Mouse (Mus musculus): Measurements from ENCODE around the gene Hdac4. TPM values are rescaled to one million over a fixed set of nuclear protein-coding genes. Genes with fewer than 3 reads are reported as not detected.
A peak's percentile ranks its signal among the peaks of the same experiment; 100 is the strongest.

Gene Hdac4
- total RNA-seq, 4 experiments from 2014 or later: 45.6 to 69.5 (median 56.6) TPM

- no peak for DNase-seq (ENCODE audit: low spot score)
Measured at GRCm38 (mm10) chr1:92030541-92030940, 165.0 kb downstream of the Hdac4 start.

GRCm38 (mm10) chr1:92028158-92028557 is 167.3 kb downstream of the Hdac4 start:
- peak; percentile 53 for DNase-seq (ENCODE audit: low spot score)

- no peak for DNase-seq (ENCODE audit: low spot score)
Measured at GRCm38 (mm10) chr1:92026351-92026750, 169.1 kb downstream of the Hdac4 start.

GRCm38 (mm10) chr1:92023906-92024305 is 171.6 kb downstream of the Hdac4 start:
- no peak for DNase-seq (ENCODE audit: low spot score)

GRCm38 (mm10) chr1:92022009-92022408 is 173.5 kb downstream of the Hdac4 start:
- no peak for DNase-seq (ENCODE audit: low spot score)

- DNase-seq (ENCODE audit: low spot score): no peak
Measured at GRCm38 (mm10) chr1:92015938-92016672, 179.4 kb downstream of the Hdac4 start.

- DNase-seq (ENCODE audit: low spot score): no peak
Measured at GRCm38 (mm10) chr1:92015252-92015651, 180.2 kb downstream of the Hdac4 start.

GRCm38 (mm10) chr1:92014496-92014895 is 181.0 kb downstream of the Hdac4 start:
- DNase-seq (ENCODE audit: low spot score): no peak

- DNase-seq (ENCODE audit: low spot score): no peak
Measured at GRCm38 (mm10) chr1:92006666-92007065, 188.8 kb downstream of the Hdac4 start.

GRCm38 (mm10) chr1:92005617-92005940 is 189.9 kb downstream of the Hdac4 start:
- DNase-seq (ENCODE audit: low spot score): no peak

GRCm38 (mm10) chr1:92004906-92005616 is 190.4 kb downstream of the Hdac4 start:
- no peak for DNase-seq (ENCODE audit: low spot score)

- no peak for DNase-seq (ENCODE audit: low spot score)
Measured at GRCm38 (mm10) chr1:92004122-92004521, 191.4 kb downstream of the Hdac4 start.

- no peak for DNase-seq (ENCODE audit: low spot score)
Measured at GRCm38 (mm10) chr1:92000226-92000625, 195.3 kb downstream of the Hdac4 start.

- DNase-seq (ENCODE audit: low spot score): no peak
Measured at GRCm38 (mm10) chr1:91993658-91994165, 201.8 kb downstream of the Hdac4 start.

GRCm38 (mm10) chr1:91992652-91993051 is 202.8 kb downstream of the Hdac4 start:
- DNase-seq (ENCODE audit: low spot score): no peak

GRCm38 (mm10) chr1:91991597-91991996 is 203.9 kb downstream of the Hdac4 start:
- no peak for DNase-seq (ENCODE audit: low spot score)

- DNase-seq (ENCODE audit: low spot score): no peak
Measured at GRCm38 (mm10) chr1:91990852-91991251, 204.6 kb downstream of the Hdac4 start.

GRCm38 (mm10) chr1:91988866-91989265 is 206.6 kb downstream of the Hdac4 start:
- no peak for DNase-seq (ENCODE audit: low spot score)

GRCm38 (mm10) chr1:91987431-91987830 is 208.1 kb downstream of the Hdac4 start:
- peak; percentile 42 for DNase-seq (ENCODE audit: low spot score)

- DNase-seq (ENCODE audit: low spot score): no peak
Measured at GRCm38 (mm10) chr1:91985783-91986182, 209.7 kb downstream of the Hdac4 start.

- no peak for DNase-seq (ENCODE audit: low spot score)
Measured at GRCm38 (mm10) chr1:91984507-91984906, 211.0 kb downstream of the Hdac4 start.

GRCm38 (mm10) chr1:91981381-91981780 is 214.1 kb downstream of the Hdac4 start:
- no peak for DNase-seq (ENCODE audit: low spot score)

- peak; percentile 38 for DNase-seq (ENCODE audit: low spot score)
Measured at GRCm38 (mm10) chr1:91978443-91978842, 217.1 kb downstream of the Hdac4 start.

Measured in heart, adult 8-10 months (tissue).